Mouse (Mus musculus) embryonic facial prominence, embryonic 13.5 days (tissue): ENCODE measurements around the gene Cacna2d1. TPM values are rescaled to one million over a fixed set of nuclear protein-coding genes. Genes with fewer than 3 reads are reported as not detected.

Experiments used
- ATAC-seq: fragments of 200-750 bp; cut with Nextera tagmentation; 2 replicates; pipeline ENCODE4 v1.8.0; 2017; ENCODE audit warnings: low read depth; ENCODE audit not compliant: insufficient number of reproducible peaks, insufficient read depth, low FRiP score, low TSS enrichment
- H3K27ac ChIP-seq: fragments of 300-500 bp; sonication (generic); 2 replicates; pipeline ENCODE4 v1.5.1; 2015; ENCODE audit warnings: moderate library complexity, mild to moderate bottlenecking, inconsistent platforms
- H3K27me3 ChIP-seq: fragments of 300-500 bp; sonication (generic); 2 replicates; pipeline ENCODE4 v1.6.1; 2015; ENCODE audit warnings: mild to moderate bottlenecking, inconsistent platforms
- H3K36me3 ChIP-seq: fragments of 300-500 bp; sonication (generic); 2 replicates; pipeline ENCODE4 v1.6.1; 2015; ENCODE audit warnings: mild to moderate bottlenecking, inconsistent platforms
- H3K4me1 ChIP-seq: fragments of 300-500 bp; sonication (generic); 2 replicates; pipeline ENCODE4 v1.6.1; 2015; ENCODE audit warnings: inconsistent platforms
- H3K4me2 ChIP-seq: fragments of 300-500 bp; sonication (generic); 2 replicates; pipeline ENCODE4 v1.6.1; 2015; ENCODE audit warnings: moderate library complexity, mild to moderate bottlenecking, inconsistent platforms
- H3K4me3 ChIP-seq: fragments of 300-500 bp; sonication (generic); 2 replicates; pipeline ENCODE4 v1.5.1; 2015; ENCODE audit warnings: mild to moderate bottlenecking, inconsistent platforms
- H3K9ac ChIP-seq: fragments of 300-500 bp; sonication (generic); 2 replicates; pipeline ENCODE4 v1.6.1; 2015; ENCODE audit warnings: mild to moderate bottlenecking, inconsistent platforms
- H3K9me3 ChIP-seq: fragments of 300-500 bp; sonication (generic); 2 replicates; pipeline ENCODE4 v1.6.1; 2016; ENCODE audit warnings: inconsistent platforms
- WGBS: fragments of 180-500 bp; shearing (Covaris S2); methylation state at CpG from one replicate; pipeline ENCODE4 v1.1.7; 2015; ENCODE audit warnings: mixed read lengths; 5-methylcytosine and 5-hydroxymethylcytosine counted together
- polyA plus RNA-seq: library from polyadenylated mRNA; unstranded; fragments of >200 nt; fragmentation: Nextera tagmentation; extraction: Ambion mirVana; gene quantifications from 2 replicates; pipeline ENCODE4 v1.2.1, GENCODE M21; 2015

Gene Cacna2d1
- polyA plus RNA-seq, 1 experiment from 2014 or later: 11.4 TPM

- Histone ChIP-seq H3K9ac (no peak overlapping the region), H3K27ac (no peak overlapping the region), H3K36me3 (no peaks in the 10 kb centered on the region), H3K4me3 (no peak overlapping the region), H3K4me1 (peaks cover 10% of the 10 kb centered on the region), H3K4me2 (no peak overlapping the region), H3K27me3 (no peaks in the 10 kb centered on the region), H3K9me3 (no peaks in the 10 kb centered on the region)
- WGBS: 76% methylated on average over 7 of the region's 7 CpGs
- ATAC-seq: no peak
Observed at GRCm38 (mm10) chr5:15985228-15985858, 50.9 kb downstream of the Cacna2d1 start.

- no peak overlapping the region for H3K9ac ChIP-seq
- H3K4me1 ChIP-seq: peaks cover 10% of the 10 kb centered on the region
- no peaks in the 10 kb centered on the region for H3K27me3 ChIP-seq
- H3K9me3 ChIP-seq: no peaks in the 10 kb centered on the region
- H3K4me3 ChIP-seq: no peak overlapping the region
- H3K36me3 ChIP-seq: no peaks in the 10 kb centered on the region
- no peak for ATAC-seq
- H3K27ac ChIP-seq: no peak overlapping the region
- WGBS: 33% methylated on average over 4 of the region's 4 CpGs
- no peak overlapping the region for H3K4me2 ChIP-seq
Observed at GRCm38 (mm10) chr5:15985901-15986300, 51.4 kb downstream of the Cacna2d1 start.

DNA sequence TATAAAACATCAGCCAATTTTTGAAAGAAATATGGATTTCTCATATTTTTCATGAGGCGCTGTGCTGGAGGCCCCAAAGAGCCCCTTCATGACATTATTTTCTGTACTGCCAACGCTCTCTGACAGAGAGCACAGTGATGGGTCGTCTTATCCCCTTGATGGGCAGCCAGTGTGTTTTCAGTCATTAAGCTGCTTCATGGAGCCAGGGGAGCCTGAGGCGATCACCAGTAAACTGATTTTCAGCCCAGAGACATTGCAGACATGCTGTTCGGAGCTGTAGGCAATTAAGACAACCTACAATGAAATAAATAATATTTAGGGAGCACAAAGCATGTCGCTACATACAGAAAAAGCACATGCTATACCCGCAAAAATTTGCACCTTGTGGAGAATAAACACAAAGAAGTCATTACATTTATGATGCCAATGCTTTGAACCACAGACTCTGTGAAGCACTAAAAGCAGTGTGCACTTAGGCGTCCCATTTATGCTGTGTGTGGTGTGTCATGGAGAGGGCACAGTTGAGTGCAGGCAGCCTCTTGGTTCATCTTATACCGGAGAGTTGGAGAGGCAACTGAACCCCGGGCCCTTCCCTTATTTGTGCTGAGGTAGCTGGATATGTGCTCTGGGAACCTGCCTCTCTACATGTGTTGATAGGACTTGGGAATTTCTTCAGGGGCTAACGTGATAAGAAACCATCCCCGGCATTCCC is 57.1 kb downstream of the Cacna2d1 start:
- Histone ChIP-seq H3K9ac (no peak overlapping the region), H3K4me3 (no peak overlapping the region), H3K27me3 (no peaks in the 10 kb centered on the region), H3K27ac (no peak overlapping the region), H3K4me2 (no peak overlapping the region), H3K9me3 (no peaks in the 10 kb centered on the region), H3K4me1 (no peaks in the 10 kb centered on the region), H3K36me3 (no peaks in the 10 kb centered on the region)
- no peak for ATAC-seq
- 63% methylated on average over 12 of the region's 12 CpGs for WGBS

DNA sequence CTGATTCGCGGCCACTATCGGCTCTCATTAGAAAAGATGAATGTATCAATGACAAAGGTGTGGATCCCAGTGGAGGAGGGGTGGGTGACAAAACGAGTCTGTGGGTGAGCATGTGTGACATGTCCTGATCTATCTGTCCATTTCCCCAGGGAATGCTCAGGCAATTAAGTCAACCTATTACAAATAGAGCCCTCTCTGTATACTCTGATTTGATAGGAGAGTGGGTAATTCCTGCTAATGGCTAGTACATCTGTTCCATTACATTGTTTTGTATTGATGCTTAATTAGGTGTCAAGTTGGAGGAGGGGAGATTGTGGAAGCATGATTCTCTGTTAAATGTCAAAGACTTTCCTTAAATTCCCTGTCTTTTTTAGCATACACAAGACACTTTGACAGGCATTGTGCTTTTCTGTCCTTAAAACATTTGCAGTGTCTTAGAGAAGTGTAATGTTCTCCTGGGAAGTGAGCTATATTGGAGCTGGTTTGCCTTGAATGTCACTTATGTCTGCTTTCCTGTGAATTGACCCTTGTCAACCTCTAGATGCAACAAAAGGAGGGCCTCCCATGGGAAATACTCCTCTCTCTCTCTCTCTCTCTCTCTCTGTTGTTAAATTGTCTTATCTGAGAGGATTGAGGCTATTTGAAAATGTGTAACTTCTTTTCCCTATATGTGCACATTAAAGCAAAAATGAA is 58.9 kb downstream of the Cacna2d1 start:
- Histone ChIP-seq H3K4me3 (no peak overlapping the region), H3K27ac (no peak overlapping the region), H3K4me2 (no peak overlapping the region), H3K36me3 (no peaks in the 10 kb centered on the region), H3K9ac (no peak overlapping the region), H3K27me3 (no peaks in the 10 kb centered on the region), H3K4me1 (no peaks in the 10 kb centered on the region), H3K9me3 (no peaks in the 10 kb centered on the region)
- ATAC-seq: no peak
- WGBS: 73% methylated on average over 4 of the region's 4 CpGs

DNA sequence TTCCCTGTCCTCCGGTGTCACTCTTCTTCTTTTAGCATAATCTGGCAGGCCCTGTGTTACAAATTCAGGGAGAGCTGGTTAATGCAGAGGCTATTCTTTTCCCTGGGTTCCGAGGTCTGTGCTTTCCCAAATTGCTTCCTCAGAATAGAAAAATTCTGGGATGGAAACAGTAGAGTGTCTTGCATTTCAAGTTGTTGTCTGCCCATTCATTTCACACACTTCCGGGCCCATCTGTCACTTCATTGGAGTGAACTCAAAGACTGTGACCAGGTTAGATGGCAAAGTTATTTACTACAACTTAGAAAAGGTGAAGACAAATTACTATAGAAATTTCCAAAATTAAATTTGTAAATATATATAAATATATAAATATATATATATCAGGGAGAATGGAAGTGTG is 62.7 kb downstream of the Cacna2d1 start:
- ATAC-seq: no peak
- Histone ChIP-seq H3K4me3 (no peak overlapping the region), H3K36me3 (no peaks in the 10 kb centered on the region), H3K4me2 (no peak overlapping the region), H3K27ac (no peak overlapping the region), H3K4me1 (no peaks in the 10 kb centered on the region), H3K9ac (no peak overlapping the region), H3K9me3 (no peaks in the 10 kb centered on the region), H3K27me3 (no peaks in the 10 kb centered on the region)
- 80% methylated on average over 3 of the region's 3 CpGs for WGBS

DNA sequence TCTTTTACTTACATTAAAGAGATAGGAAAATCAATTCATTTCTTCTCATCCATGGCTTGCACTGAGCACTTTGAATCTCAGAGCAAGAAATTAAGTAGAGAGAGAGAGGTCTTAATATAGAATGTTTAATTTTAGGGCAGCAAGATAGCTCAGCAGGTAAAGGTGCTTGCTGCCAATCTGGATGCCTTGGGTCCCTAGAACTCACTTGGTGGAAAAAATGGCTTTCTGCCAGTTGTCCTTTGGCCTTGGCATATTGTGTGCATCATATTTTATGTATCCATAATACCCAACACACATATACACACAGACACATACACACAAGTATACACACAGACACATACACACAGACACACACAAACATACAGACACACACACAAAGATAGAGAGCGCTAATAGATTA is 63.3 kb downstream of the Cacna2d1 start:
- Histone ChIP-seq H3K27ac (no peak overlapping the region), H3K4me3 (no peak overlapping the region), H3K36me3 (no peaks in the 10 kb centered on the region), H3K9me3 (no peaks in the 10 kb centered on the region), H3K4me2 (no peak overlapping the region), H3K4me1 (no peaks in the 10 kb centered on the region), H3K27me3 (no peaks in the 10 kb centered on the region), H3K9ac (no peak overlapping the region)
- no peak for ATAC-seq
- 98% methylated on average over 1 of the region's 1 CpGs for WGBS

DNA sequence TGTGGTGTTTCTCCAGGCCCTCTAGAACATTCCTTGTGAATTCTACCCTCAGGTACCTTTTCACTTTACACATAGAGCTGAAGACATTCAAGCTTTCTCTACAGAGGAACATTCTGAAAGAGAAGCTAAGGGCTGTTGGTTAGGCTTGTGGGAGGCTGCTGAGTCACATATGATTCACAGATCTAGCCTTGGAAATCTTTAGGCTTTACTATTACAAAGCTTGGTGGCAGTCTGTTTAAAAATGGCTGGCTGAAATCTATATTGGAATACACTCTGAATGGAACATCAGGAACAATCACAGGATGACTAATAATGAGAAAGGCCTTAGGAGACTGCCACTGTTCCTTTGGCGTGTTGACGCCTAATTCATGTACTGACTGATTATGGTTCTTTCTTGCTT is 66.4 kb downstream of the Cacna2d1 start:
- Histone ChIP-seq H3K4me3 (no peak overlapping the region), H3K4me1 (peaks cover 4% of the 10 kb centered on the region; the same call in 1 of the 2 replicates), H3K4me2 (no peak overlapping the region), H3K9ac (no peak overlapping the region), H3K36me3 (no peaks in the 10 kb centered on the region), H3K27ac (no peak overlapping the region), H3K9me3 (no peaks in the 10 kb centered on the region), H3K27me3 (no peaks in the 10 kb centered on the region)
- no peak for ATAC-seq
- WGBS: 96% methylated on average over 2 of the region's 2 CpGs

GRCm38 (mm10) chr5:16002431-16003063 is 68.1 kb downstream of the Cacna2d1 start:
- no peak overlapping the region for H3K27ac ChIP-seq
- no peak overlapping the region for H3K4me2 ChIP-seq
- 33% methylated on average over 9 of the region's 9 CpGs for WGBS
- no peak overlapping the region for H3K4me3 ChIP-seq
- no peaks in the 10 kb centered on the region for H3K27me3 ChIP-seq
- H3K9me3 ChIP-seq: no peaks in the 10 kb centered on the region
- peaks cover 4% of the 10 kb centered on the region; the same call in 1 of the 2 replicates for H3K4me1 ChIP-seq
- no peak overlapping the region for H3K9ac ChIP-seq
- no peaks in the 10 kb centered on the region for H3K36me3 ChIP-seq
- no peak for ATAC-seq

DNA sequence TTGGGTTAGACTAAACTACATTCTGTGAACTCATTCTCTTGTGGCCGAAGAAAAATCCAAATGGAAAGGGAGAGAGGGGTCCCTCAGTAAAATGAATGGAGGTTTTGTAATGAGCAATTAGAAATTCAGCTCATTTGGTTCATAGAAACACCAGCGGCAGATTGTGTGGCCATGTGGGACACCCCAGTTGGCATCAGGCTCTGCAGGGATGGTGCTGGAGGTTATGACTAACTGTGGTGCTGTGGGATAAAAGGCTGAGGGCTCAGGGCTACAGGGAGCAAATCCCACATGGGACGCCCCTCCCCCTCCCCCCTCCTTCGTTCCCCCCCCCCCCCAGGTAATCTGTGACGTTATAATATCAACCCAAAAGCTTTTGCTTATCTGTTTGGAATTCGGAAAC is 69.8 kb downstream of the Cacna2d1 start:
- WGBS: 61% methylated on average over 6 of the region's 6 CpGs
- no peak overlapping the region for H3K9ac ChIP-seq
- no peaks in the 10 kb centered on the region for H3K27me3 ChIP-seq
- no peak overlapping the region for H3K4me2 ChIP-seq
- no peak overlapping the region for H3K27ac ChIP-seq
- H3K36me3 ChIP-seq: no peaks in the 10 kb centered on the region
- no peaks in the 10 kb centered on the region for H3K9me3 ChIP-seq
- peaks cover 4% of the 10 kb centered on the region; the same call in 1 of the 2 replicates for H3K4me1 ChIP-seq
- no peak for ATAC-seq
- no peak overlapping the region for H3K4me3 ChIP-seq

DNA sequence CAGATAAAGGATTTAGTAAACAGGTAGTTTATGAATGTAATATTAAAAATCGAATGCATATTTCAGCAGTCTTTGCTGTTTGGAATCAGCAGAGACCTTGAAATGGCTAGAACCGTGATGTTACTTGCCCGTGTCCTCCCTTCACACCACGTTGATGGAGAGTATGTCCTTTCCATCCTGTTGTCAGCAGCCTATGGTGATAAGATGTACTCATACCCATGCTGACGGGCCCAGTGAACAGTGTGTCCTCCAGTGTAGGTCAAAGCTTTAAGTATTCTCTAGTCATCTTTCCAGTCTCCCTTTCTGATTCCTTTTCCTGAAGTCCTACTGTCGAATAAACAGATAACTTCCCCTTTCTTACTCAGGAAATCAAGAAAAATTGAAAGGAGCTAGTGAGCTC is 72.5 kb downstream of the Cacna2d1 start:
- Histone ChIP-seq H3K9ac (no peak overlapping the region), H3K9me3 (no peaks in the 10 kb centered on the region), H3K27me3 (no peaks in the 10 kb centered on the region), H3K36me3 (no peaks in the 10 kb centered on the region), H3K4me1 (peaks cover 4% of the 10 kb centered on the region; the same call in 1 of the 2 replicates), H3K4me2 (no peak overlapping the region), H3K4me3 (no peak overlapping the region), H3K27ac (no peak overlapping the region)
- 86% methylated on average over 6 of the region's 6 CpGs for whole genome bisulfite sequencing
- ATAC-seq: no peak

DNA sequence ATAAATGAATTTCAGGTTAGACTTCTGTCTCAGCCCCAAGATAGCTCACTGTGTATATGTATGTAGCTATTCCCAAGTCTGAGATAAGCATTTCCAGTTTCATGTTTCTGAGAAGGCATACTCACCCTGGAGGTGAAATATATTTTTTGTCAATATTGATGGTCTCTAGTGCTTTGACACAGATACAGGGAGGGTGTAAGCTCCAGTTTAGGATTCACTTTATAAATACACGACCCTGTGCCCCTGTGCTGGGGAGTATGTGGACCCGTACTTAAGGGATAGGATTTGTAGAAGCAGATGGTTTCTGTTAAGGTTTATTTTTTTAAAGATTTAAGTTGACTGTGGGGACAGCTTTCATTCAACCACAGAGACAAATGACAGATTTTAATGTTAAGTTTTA is 79.2 kb downstream of the Cacna2d1 start:
- no peak for ATAC-seq
- H3K4me3 ChIP-seq: no peak overlapping the region
- H3K4me1 ChIP-seq: 0 out of 2 replicates have a peak, but pooled peaks cover 2% of the 10 kb centered on the region
- no peaks in the 10 kb centered on the region for H3K36me3 ChIP-seq
- no peak overlapping the region for H3K9ac ChIP-seq
- WGBS: 29% methylated on average over 2 of the region's 2 CpGs
- H3K27me3 ChIP-seq: no peaks in the 10 kb centered on the region
- H3K27ac ChIP-seq: no peak overlapping the region
- no peak overlapping the region for H3K4me2 ChIP-seq
- H3K9me3 ChIP-seq: no peaks in the 10 kb centered on the region
